Mouse (Mus musculus): ENCODE data around the gene H2-D1. TPM values are rescaled to one million over a fixed set of nuclear protein-coding genes. Genes with fewer than 3 reads are reported as not detected.
A peak's percentile ranks its signal among the peaks of the same experiment; 100 is the strongest.
"Not testable (repeated sequence)": the region's sequence is repeated elsewhere in the genome, so short reads cannot be mapped to it uniquely, and the experiment has no call there.

The H2-D1 gene
- total RNA-seq, 2 experiments from 2014 or later = 105 to 116 TPM

DNA sequence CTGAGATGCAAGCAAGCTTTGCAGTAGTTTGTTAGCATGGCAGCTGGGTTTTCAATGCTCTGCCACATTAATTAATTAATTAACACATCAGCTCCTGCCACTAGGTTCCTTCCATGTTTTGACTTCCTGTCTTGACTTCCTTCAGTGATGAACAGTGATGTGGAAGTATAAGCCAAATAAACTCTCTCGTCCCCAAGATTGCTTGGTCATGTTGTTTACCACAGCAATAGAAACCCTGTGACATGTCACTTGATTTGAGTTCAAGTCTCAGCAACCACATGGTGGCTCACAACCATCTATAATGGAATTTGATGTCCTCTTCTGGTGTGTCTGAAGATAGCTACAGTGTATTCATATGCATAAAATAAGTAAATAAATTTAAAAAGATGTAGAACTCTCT lies 5.2 kb upstream of the H2-D1 start:
- DNase-seq = no peak

GRCm38 (mm10) chr17:35257824-35258491 lies 4.6 kb upstream of the H2-D1 start:
- peak; percentile 96 for DNase-seq

DNA sequence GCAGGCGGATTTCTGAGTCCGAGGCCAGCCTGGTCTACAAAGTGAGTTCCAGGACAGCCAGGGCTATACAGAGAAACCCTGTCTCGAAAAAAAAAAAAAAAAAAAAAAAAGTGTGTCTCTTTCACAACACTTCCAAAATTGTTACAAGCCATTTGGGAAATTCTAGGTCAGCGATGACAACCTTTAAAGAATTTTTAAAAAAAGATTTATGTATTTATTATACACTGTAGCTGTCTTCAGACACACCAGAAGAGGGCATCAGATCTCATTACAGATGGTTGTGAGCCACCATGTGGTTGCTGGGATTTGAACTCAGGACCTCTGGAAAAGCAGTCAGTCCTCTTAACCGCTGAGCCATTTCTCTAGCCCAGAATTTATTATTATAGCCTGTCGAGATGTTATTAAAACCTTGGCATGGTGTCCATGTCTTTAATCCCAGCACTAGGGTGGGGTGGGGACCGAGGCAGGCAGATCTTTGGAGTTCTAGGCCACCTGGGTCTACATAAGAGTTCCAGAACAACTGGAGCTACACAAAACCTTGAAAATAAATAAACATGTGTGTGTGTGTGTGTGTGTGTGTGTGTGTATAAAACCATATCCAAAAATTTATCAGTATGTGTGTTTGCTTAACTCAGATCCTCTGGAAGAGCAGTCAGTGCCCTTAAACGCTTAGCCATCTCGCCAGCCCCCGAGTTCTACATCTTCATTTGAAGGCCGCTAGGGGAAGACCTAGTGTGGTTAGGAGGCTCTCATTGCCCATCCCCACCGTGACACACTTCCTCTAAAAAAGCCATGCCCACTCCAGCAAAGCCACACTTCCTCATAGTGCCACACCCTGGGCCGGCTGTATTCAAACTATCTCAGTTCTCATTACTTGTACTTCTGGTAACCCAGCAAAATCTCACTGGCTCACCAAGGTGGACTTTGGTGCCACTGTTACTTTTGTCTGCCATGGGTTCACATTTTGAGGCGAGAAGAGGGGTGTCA lies 3.7 kb upstream of the H2-D1 start:
- DNase-seq = no peak

GRCm38 (mm10) chr17:35259621-35260020 lies 2.9 kb upstream of the H2-D1 start:
- DNase-seq = no peak

- no peak for DNase-seq
These were observed 879 bp upstream of the H2-D1 start for GRCm38 (mm10) chr17:35261651-35262050.

DNA sequence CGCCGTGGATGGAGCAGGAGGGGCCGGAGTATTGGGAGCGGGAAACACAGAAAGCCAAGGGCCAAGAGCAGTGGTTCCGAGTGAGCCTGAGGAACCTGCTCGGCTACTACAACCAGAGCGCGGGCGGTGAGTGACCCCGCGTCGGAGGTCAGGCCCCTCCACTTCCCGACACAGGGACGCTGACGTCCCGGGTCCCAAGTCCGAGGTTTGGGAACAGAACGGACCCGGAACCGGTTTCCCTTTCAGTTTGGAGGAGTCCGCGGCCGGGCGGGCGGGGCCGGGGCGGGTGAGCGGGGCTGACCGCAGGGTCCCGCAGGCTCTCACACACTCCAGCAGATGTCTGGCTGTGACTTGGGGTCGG lies 973 bp downstream of the H2-D1 start:
- no peak for DNase-seq

GRCm38 (mm10) chr17:35267399-35268086 lies 5.0 kb downstream of the H2-D1 start:
- no peak for DNase-seq

DNA sequence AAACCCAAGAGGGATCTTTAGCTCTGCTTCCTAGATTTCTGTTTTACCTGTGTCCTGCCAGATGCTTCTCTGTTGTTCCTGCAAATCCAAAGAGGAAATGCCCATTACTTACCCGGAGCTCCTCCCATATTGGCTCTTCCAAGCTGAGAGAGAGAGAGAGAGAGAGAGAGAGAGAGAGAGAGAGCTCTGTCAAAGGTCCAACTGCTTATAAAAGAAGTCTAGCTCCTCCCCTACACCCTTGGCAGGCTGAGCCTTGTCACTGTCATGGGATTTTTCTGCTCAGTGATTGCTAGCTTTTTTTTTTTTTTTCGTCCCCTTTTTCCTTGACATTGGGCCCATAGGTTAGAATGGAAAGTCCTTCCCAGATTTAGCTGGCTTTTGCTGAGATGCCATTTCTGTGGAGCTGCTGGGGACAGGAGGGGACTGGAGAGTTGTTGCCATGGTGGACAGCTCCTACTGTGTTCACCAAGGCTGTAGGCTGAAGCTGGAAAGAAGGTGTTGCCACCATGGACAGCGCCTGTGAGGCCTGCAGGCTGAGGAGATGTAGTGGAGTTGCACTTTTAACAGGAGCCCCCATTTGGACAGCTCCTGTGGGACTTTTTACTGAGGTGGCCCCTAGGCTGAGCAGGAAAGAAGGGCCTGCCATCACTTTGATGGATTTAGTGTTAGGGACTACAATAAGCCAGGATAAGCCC lies 7.3 kb downstream of the H2-D1 start:
- peak; percentile 77 for DNase-seq

GRCm38 (mm10) chr17:35272249-35272648 lies 9.7 kb downstream of the H2-D1 start:
- DNase-seq = no peak

DNA sequence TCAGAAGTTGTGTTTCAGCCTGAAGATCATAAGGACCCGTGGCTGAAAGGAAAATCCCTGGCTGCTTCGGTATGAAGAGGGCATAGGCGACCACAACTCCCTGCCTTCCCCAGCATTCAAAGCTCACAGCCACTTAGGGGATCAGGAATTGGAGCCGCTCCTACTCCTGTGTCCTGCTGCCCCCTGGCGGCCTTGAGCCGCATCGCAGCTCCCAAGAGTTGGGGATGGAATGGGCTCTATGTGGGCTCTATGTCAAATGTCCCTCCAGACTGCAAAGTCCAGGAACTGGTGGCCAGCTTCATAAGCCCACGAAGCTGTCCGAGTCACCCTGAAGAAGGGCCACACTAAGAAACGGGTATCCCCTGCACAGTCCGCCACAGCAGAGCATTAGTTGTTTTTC lies 12.2 kb downstream of the H2-D1 start:
- DNase-seq = peak; percentile 96

GRCm38 (mm10) chr17:35276304-35276864 lies 13.9 kb downstream of the H2-D1 start:
- no peak for DNase-seq

DNA sequence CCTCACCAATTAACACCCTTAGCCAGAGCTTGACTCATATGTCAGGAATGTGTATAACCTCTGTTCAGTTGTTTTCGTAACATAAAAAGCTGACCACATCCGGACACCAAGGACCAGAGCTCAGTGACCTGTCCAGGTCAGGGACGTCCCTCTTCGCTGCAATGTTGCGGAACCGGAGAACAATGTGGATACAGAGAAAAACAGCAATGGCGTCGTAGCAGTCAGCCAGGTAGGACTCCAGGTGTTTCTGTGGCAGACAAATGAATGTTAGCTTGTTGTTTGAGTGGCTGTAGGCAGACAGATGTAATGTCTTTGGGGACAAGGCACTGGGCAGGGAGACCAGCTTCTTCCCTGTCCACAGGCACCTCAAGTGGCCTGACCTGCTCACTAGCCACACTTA lies 15.5 kb downstream of the H2-D1 start:
- no peak for DNase-seq

DNA sequence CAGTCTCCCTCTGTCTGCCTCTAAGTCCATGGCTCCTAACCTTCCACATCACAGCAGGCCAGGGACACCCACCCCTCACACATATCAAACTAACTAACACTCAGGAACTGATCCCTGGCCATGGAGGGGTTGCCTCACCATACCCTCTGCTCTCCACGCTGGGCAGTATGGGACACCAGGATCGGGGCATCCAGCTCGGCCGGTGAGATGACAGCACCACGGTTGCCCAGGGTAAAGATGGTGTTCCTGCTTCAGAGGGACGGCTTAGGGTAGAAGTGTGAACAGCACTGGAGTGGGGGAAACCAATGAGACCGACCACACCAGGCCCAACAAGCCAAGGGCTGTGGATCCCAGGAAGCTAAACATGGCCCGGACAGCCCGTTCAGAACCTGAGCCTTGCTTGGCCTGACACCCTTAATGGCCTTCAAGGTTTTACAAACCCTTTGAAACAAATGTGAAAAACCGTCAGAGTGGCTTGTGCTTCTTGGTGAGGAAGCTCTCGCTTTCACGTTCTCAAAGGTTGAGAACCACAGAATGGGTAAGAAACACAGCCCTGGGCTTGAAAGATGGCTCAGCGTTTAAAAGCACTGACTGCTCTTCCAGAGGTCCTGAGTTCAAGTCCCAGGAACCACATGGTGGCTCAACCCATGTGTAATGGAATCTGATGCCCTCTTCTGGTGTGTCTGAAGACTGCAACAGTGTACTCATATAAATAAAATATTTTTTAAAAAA lies 16.6 kb downstream of the H2-D1 start:
- DNase-seq = no peak

GRCm38 (mm10) chr17:35280276-35280675 lies 17.7 kb downstream of the H2-D1 start:
- DNase-seq = no peak

GRCm38 (mm10) chr17:35285431-35285830 lies 22.9 kb downstream of the H2-D1 start:
- no peak for DNase-seq

DNA sequence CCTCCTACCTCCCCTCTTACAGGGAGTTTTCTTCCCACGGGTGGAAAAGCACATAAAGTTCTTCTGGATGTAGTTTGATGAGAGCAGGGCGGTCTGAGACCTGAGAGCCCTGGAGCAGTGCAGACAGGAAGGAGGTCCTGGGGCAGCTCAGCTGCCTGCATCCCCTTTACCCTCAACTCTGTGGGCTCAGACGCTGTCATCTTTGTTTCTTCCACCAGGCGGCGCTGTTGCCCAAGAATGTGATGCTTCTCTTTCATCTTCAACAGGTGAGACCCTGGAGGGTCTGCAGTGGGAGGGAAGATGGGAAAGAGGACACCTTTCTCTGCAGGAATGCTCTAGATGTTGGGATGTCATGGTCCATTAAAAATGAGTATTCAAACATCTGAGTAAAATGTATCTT lies 33.3 kb downstream of the H2-D1 start:
- DNase-seq = peak; percentile 79

- not testable (repeated sequence) for DNase-seq
These were observed 37.9 kb downstream of the H2-D1 start for GRCm38 (mm10) chr17:35300261-35300945.

DNA sequence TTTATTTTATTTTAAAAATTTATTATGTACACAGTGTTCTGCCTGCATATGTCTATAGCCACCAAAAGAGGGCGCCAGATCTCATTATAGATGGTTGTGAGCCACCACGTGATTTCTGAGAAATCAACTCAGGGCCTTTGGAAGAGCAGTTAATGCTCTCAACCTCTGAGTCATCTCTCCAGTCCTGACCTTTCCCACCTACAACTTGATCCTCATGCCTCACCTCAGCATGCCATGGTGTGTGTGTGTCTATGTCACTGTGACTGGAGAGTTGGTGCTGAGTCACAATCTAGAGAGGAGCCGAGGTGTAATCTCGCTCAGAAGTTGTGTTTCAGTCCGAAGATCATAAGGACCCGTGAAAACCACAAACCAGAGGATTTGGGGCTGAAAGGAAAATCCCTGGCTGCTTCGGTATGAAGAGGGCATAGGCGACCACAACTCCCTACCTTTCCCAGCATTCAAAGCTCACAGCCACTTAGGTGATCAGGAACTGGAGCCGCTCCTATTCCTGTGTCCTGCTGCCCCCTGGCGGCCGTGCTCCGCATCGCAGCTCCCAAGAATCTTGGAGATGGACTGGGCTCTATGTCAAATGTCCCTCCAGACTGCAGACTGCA lies 39.2 kb downstream of the H2-D1 start:
- DNase-seq = peak; percentile 98

GRCm38 (mm10) chr17:35303271-35303670 lies 40.7 kb downstream of the H2-D1 start:
- no peak for DNase-seq

GRCm38 (mm10) chr17:35303756-35304350 lies 41.3 kb downstream of the H2-D1 start:
- peak; percentile 71 for DNase-seq

Measured in adrenal gland, postnatal 10 days (tissue).